Mouse (Mus musculus) heart, postnatal 0 days (tissue): ENCODE results near the gene Mybpc1. TPM values are rescaled to one million over a fixed set of nuclear protein-coding genes. Genes with fewer than 3 reads are reported as not detected.

Experiments
- ATAC-seq: fragments of 200-750 bp; cut with Nextera tagmentation; 2 replicates; pipeline ENCODE4 v1.8.0; 2017; ENCODE audit warnings: low read depth, moderate number of reproducible peaks, moderate library complexity; ENCODE audit not compliant: insufficient read depth
- DNase-seq: peaks from one replicate; pipeline ENCODE4 v3.0.0-alpha.2; 2016; ENCODE audit warnings: low spot score
- H3K27ac ChIP-seq: fragments of 300-500 bp; sonication (generic); 2 replicates; pipeline ENCODE4 v1.5.1; 2014; ENCODE audit warnings: low read depth, mild to moderate bottlenecking
- H3K27me3 ChIP-seq: fragments of 300-500 bp; sonication (generic); 2 replicates; pipeline ENCODE4 v1.6.1; 2014; ENCODE audit warnings: low read length, mixed read lengths; ENCODE audit not compliant: control insufficient read depth, insufficient read depth
- H3K36me3 ChIP-seq: fragments of 300-500 bp; sonication (generic); replicated peaks from 2 replicates; pipeline ENCODE4 v1.6.1; 2014; ENCODE audit warnings: low read length, mixed read lengths; ENCODE audit not compliant: control insufficient read depth, insufficient read depth
- H3K4me1 ChIP-seq: fragments of 300-500 bp; sonication (generic); 2 replicates; pipeline ENCODE4 v1.6.1; 2014; ENCODE audit warnings: antibody characterized with exemption; ENCODE audit not compliant: control insufficient read depth, insufficient read depth
- H3K4me2 ChIP-seq: fragments of 300-500 bp; sonication (generic); 2 replicates; pipeline ENCODE4 v1.6.1; 2014; ENCODE audit warnings: low read depth, mild to moderate bottlenecking, low read length, moderate library complexity
- H3K4me3 ChIP-seq: fragments of 300-500 bp; sonication (generic); 2 replicates; pipeline ENCODE4 v1.5.1; 2014; ENCODE audit warnings: low read depth, low read length
- H3K9ac ChIP-seq: fragments of 300-500 bp; sonication (generic); replicated peaks from 2 replicates; pipeline ENCODE4 v1.6.1; 2014; ENCODE audit warnings: low read depth, low read length, mixed read lengths
- H3K9me3 ChIP-seq: fragments of 300-500 bp; sonication (generic); replicated peaks from 2 replicates; pipeline ENCODE4 v1.6.1; 2016; ENCODE audit warnings: low read length; ENCODE audit not compliant: control insufficient read depth
- CTCF ChIP-seq: IDR thresholded peaks from 2 replicates; pipeline ENCODE4 v1.5.1; 2016; ENCODE audit warnings: antibody characterized with exemption, control low read depth, low read depth
- EP300 ChIP-seq: IDR thresholded peaks from 2 replicates; pipeline ENCODE4 v1.6.1; 2016; ENCODE audit warnings: antibody characterized with exemption, low read depth
- WGBS: fragments of 180-500 bp; shearing (Covaris S2); extraction: QIAGEN DNeasy Blood & Tissue Kit; methylation state at CpG from one replicate; pipeline ENCODE4 v1.1.7; 2014; 5-methylcytosine and 5-hydroxymethylcytosine counted together
- polyA plus RNA-seq: library from polyadenylated mRNA; unstranded; fragments of >200 nt; fragmentation: Nextera tagmentation; extraction: Ambion mirVana; gene quantifications from 2 replicates; pipeline ENCODE4 v1.2.1, GENCODE M21; 2015
- total RNA-seq: library from RNA; depleted of rRNA; stranded (reverse); fragments of >200 nt; gene quantifications from 2 replicates; pipeline ENCODE4 v1.2.3, GENCODE M21; 2014; ENCODE audit warnings: low replicate concordance

The Mybpc1 gene
- total and polyA plus RNA-seq, 2 experiments from 2014 or later, result 0.78 TPM; not detected in 1

DNA sequence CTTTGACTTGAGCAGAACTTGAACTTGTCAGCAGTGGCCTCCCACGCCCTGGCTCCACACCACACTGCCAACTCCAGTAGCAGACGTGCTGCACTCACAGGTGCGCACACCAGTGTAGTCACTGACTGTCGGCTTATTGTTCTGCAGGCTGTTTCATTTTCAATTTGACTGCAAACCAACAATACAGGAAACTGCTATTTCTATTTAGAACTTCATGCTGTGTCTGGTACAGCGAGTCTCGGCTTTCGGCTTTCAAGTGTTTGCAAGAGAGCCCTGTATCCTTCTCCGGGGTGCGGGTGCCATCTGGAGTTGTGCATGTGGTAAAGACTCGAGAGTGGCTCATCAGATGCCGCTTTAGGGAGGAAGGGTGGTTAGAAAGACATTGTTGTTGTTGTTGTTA, 20.5 kb downstream of the Mybpc1 start:
- DNase-seq, result no peak
- no peak for ATAC-seq
- no peaks in the 10 kb centered on the region for H3K36me3 ChIP-seq
- H3K9ac ChIP-seq, result no peak overlapping the region
- no peaks in the 10 kb centered on the region for H3K4me1 ChIP-seq
- 87% methylated on average over 11 of the region's 11 CpGs for WGBS
- H3K27ac ChIP-seq, result no peak overlapping the region
- TF ChIP-seq EP300, result no peak
- no peaks in the 10 kb centered on the region for H3K9me3 ChIP-seq
- H3K4me2 ChIP-seq, result no peak overlapping the region
- no peak overlapping the region for H3K4me3 ChIP-seq
- peaks cover 3% of the 10 kb centered on the region; the same call in 1 of the 2 replicates for H3K27me3 ChIP-seq

DNA sequence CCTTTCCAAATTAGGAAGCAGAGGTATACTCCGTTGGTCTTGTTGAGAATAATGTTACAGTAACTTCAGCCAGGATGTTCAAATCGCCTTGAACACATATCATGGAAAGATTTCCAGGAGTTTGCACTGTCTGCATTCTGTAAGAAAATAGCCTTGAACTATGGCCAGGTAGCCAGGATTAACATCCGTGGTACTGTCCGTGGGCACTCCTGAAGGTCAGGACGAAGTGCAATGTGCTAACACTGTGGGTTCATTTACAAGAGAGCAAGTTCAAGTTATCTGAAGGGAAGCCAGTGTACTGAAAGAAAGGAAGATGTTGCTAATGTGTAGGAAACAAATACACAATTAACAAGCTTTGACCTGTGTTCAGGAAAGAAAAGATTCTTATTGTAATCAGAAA, 24.2 kb downstream of the Mybpc1 start:
- H3K9ac ChIP-seq, result no peak overlapping the region
- peaks cover 3% of the 10 kb centered on the region; the same call in 1 of the 2 replicates for H3K27me3 ChIP-seq
- ATAC-seq (no peak), DNase-seq (no peak)
- H3K9me3 ChIP-seq, result no peaks in the 10 kb centered on the region
- no peak overlapping the region for H3K4me3 ChIP-seq
- no peak overlapping the region for H3K27ac ChIP-seq
- H3K4me1 ChIP-seq, result no peaks in the 10 kb centered on the region
- TF ChIP-seq EP300 (no peak), CTCF (no peak)
- no peaks in the 10 kb centered on the region for H3K36me3 ChIP-seq
- no peak overlapping the region for H3K4me2 ChIP-seq
- WGBS, result 75% methylated on average over 5 of the region's 5 CpGs

DNA sequence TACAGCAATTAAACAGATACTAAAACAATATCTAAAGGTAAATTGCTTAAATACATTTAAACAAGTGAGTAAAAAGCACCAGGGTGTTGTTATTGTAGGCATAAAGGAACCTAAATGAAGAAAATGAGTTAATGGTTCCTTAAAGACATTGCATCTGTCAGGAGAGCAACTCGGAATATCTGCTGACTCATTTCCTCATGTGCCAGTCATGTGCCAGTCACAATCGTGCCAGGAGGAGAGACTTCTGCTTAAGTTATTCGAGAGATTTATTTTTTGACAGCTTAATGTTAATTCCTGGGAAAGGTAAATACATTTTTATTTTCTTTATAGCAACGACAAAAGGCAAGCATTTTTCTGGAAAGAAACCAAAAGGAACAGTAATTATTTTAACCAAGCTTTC, 26.3 kb downstream of the Mybpc1 start:
- TF ChIP-seq EP300 (no peak), CTCF (no peak)
- H3K27me3 ChIP-seq, result 0 out of 2 replicates have a peak, but pooled peaks cover 5% of the 10 kb centered on the region
- DNase-seq, result no peak
- H3K4me3 ChIP-seq, result no peak overlapping the region
- no peak overlapping the region for H3K27ac ChIP-seq
- no peaks in the 10 kb centered on the region for H3K4me1 ChIP-seq
- no peak for ATAC-seq
- no peak overlapping the region for H3K9ac ChIP-seq
- 63% methylated on average over 4 of the region's 4 CpGs for WGBS
- no peaks in the 10 kb centered on the region for H3K9me3 ChIP-seq
- no peaks in the 10 kb centered on the region for H3K36me3 ChIP-seq
- no peak overlapping the region for H3K4me2 ChIP-seq

DNA sequence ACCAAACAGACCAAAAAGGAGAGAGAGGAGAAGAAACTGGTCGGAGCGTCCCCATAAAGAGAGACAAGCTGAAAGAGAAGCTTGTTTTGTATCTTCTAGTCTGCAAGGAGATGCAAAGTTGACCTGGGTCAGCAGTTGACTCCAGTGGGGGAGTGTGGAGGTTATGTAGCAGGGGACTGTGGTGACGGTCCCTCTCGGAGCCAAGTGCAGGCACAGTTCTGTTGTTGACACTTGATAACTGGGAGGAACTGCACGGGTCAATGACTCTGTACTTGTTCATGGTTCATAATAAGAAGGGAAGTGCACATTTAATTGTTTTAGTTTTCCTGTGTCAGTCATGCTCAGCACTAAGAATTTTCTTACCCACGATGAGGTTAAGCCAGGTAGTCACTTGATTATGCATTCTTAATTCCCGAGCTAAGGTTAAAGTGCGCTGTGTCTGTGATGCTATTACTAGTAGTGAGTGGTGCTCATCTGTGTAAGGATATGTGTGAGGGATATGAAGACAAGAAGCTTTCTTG, 30.8 kb downstream of the Mybpc1 start:
- H3K9ac ChIP-seq, result no peak overlapping the region
- 63% methylated on average over 8 of the region's 8 CpGs for WGBS
- no peaks in the 10 kb centered on the region for H3K4me1 ChIP-seq
- H3K4me2 ChIP-seq, result no peak overlapping the region
- no peak for DNase-seq
- no peak overlapping the region for H3K27ac ChIP-seq
- 0 out of 2 replicates have a peak, but pooled peaks cover 6% of the 10 kb centered on the region for H3K27me3 ChIP-seq
- no peak for TF ChIP-seq EP300
- TF ChIP-seq CTCF, result no peak
- H3K9me3 ChIP-seq, result no peaks in the 10 kb centered on the region
- no peaks in the 10 kb centered on the region for H3K36me3 ChIP-seq
- H3K4me3 ChIP-seq, result no peak overlapping the region
- no peak for ATAC-seq

DNA sequence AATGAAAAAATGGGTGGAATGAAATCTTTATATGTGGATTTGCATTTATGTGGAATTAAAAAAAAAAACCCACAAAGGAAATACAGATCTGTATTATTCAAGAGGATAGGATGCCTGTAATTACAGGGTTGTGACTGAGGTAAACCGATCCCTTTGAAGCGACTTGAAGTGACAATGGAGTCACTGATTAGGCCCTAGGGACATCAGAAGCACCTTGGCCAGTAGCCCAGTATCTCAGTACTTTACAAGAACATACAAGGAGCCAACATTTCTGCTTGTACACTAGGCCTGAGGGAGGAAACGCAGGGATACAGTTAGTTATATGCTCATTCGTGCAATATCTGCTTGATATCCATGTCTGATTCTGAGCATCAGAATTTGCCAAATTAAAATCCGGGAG, 32.8 kb downstream of the Mybpc1 start:
- H3K4me2 ChIP-seq, result no peak overlapping the region
- H3K4me1 ChIP-seq, result no peaks in the 10 kb centered on the region
- WGBS, result 38% methylated on average over 5 of the region's 5 CpGs
- H3K27ac ChIP-seq, result no peak overlapping the region
- no peak overlapping the region for H3K9ac ChIP-seq
- H3K9me3 ChIP-seq, result no peaks in the 10 kb centered on the region
- ATAC-seq (no peak), DNase-seq (no peak)
- H3K36me3 ChIP-seq, result no peaks in the 10 kb centered on the region
- H3K27me3 ChIP-seq, result 0 out of 2 replicates have a peak, but pooled peaks cover 6% of the 10 kb centered on the region
- H3K4me3 ChIP-seq, result no peak overlapping the region
- no peak for TF ChIP-seq EP300
- no peak for TF ChIP-seq CTCF

DNA sequence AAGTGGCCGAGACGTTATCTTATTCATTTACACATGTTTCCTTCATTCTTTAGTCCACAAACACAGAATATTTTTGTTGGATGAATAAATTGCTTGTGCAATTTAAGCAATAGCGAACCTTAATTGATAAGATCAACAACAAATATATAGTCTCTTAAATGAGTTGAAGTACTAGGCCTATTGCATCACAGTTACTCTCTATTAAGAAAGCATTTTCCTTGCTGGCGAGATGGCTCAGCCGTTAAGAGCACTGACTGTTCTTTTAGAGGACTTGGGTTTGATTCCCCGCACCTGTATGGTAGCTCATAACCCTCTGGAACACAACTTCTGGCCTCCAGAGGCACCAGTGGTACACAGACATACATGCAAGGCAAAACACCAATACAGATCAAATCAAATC, 47.9 kb downstream of the Mybpc1 start:
- DNase-seq (no peak), ATAC-seq (no peak)
- Histone ChIP-seq H3K36me3 (no peaks in the 10 kb centered on the region), H3K27me3 (no peaks in the 10 kb centered on the region), H3K9ac (no peak overlapping the region), H3K27ac (no peak overlapping the region), H3K9me3 (no peaks in the 10 kb centered on the region), H3K4me2 (no peak overlapping the region), H3K4me1 (no peaks in the 10 kb centered on the region), H3K4me3 (no peak overlapping the region)
- 84% methylated on average over 6 of the region's 6 CpGs for WGBS
- TF ChIP-seq CTCF, result no peak
- TF ChIP-seq EP300, result no peak
